Mouse (Mus musculus): Measurements from ENCODE around the gene Camkk1. TPM values are rescaled to one million over a fixed set of nuclear protein-coding genes. Genes with fewer than 3 reads are reported as not detected.

Gene Camkk1
- polyA plus RNA-seq, 1 experiment from 2014 or later: 7.8 TPM

Other genes starting within 250 kb of the Camkk1 start
- 4.9 and 6.3 TPM in 2 replicates for gene Cyb5d2, start 222.9 kb upstream of the Camkk1 start, polyA plus RNA-seq (2015; fragmentation: Nextera tagmentation; extraction: Ambion mirVana)
- 7.8 and 9.3 TPM in 2 replicates for gene Zzef1, start 222.8 kb upstream of the Camkk1 start, polyA plus RNA-seq (2015; fragmentation: Nextera tagmentation; extraction: Ambion mirVana)
- 13.9 and 16.2 TPM in 2 replicates for gene Atp2a3, start 57.8 kb upstream of the Camkk1 start, polyA plus RNA-seq (2015; fragmentation: Nextera tagmentation; extraction: Ambion mirVana)
- 1.6 and 2.2 TPM in 2 replicates for gene P2rx1, start 19.9 kb upstream of the Camkk1 start, polyA plus RNA-seq (2015; fragmentation: Nextera tagmentation; extraction: Ambion mirVana)
- gene Ncbp3, start 28.8 kb downstream of the Camkk1 start, polyA plus RNA-seq (2015; fragmentation: Nextera tagmentation; extraction: Ambion mirVana): 11.0 and 12.5 TPM in 2 replicates
- 0.44 and 1.2 TPM in 2 replicates for gene Itgae, start 71.6 kb downstream of the Camkk1 start, polyA plus RNA-seq (2015; fragmentation: Nextera tagmentation; extraction: Ambion mirVana)
- gene Haspin, start 119.3 kb downstream of the Camkk1 start, polyA plus RNA-seq (2015; fragmentation: Nextera tagmentation; extraction: Ambion mirVana): 20.7 and 21.0 TPM in 2 replicates
- 0.21 and 0.25 TPM in 2 replicates for gene P2rx5, start 141.4 kb downstream of the Camkk1 start, polyA plus RNA-seq (2015; fragmentation: Nextera tagmentation; extraction: Ambion mirVana)
- gene Emc6, start 158.0 kb downstream of the Camkk1 start, polyA plus RNA-seq (2015; fragmentation: Nextera tagmentation; extraction: Ambion mirVana): 119 and 126 TPM in 2 replicates
- gene Tax1bp3, start 158.1 kb downstream of the Camkk1 start, polyA plus RNA-seq (2015; fragmentation: Nextera tagmentation; extraction: Ambion mirVana): 270 and 276 TPM in 2 replicates
- gene Ctns, start 180.0 kb downstream of the Camkk1 start, polyA plus RNA-seq (2015; fragmentation: Nextera tagmentation; extraction: Ambion mirVana): 12.8 and 13.5 TPM in 2 replicates
- gene Shpk, start 180.5 kb downstream of the Camkk1 start, polyA plus RNA-seq (2015; fragmentation: Nextera tagmentation; extraction: Ambion mirVana): 1.6 TPM in 2 replicates
- gene Trpv1, start 215.3 kb downstream of the Camkk1 start, polyA plus RNA-seq (2015; fragmentation: Nextera tagmentation; extraction: Ambion mirVana): 0.09 TPM in 1 of 2 replicates, not detected in the other
- 0.03 and 0.10 TPM in 2 replicates for gene Trpv3, start 248.4 kb downstream of the Camkk1 start, polyA plus RNA-seq (2015; fragmentation: Nextera tagmentation; extraction: Ambion mirVana)